Mouse (Mus musculus) urinary bladder, postnatal 0 days (tissue): Measurements from ENCODE around the gene Rragd. TPM values are rescaled to one million over a fixed set of nuclear protein-coding genes. Genes with fewer than 3 reads are reported as not detected.

ENCODE experiments used
- polyA plus RNA-seq: library from polyadenylated mRNA; unstranded; fragments of >200 nt; fragmentation: Nextera tagmentation; extraction: Ambion mirVana; gene quantifications from 2 replicates; pipeline ENCODE4 v1.2.1, GENCODE M21; 2015

The Rragd gene
- 1.2 and 1.5 TPM in 2 replicates for polyA plus RNA-seq

GRCm38 (mm10) chr4:32982716-32983175, at the start of gene Rragd:
Gene Rragd, plus strand, starts transcription at chr4:32983037.

GRCm38 (mm10) chr4:32950356-32951034, 32.3 kb upstream of the Rragd start, which contains the start of gene Ankrd6:
Gene Ankrd6, minus strand, starts transcription at chr4:32950841.

GRCm38 (mm10) chr4:33031195-33031960, 48.5 kb downstream of the Rragd start, which contains the start of gene Ube2j1:
Gene Ube2j1, plus strand, starts transcription at chr4:33031416.

GRCm38 (mm10) chr4:33062981-33063380, 80.1 kb downstream of the Rragd start, which contains the start of gene Gabrr2:
Gene Gabrr2, plus strand, starts transcription at chr4:33062999.

Other genes starting within 250 kb of the Rragd start
- 82.0 and 83.3 TPM in 2 replicates for gene Lyrm2, start 182.8 kb upstream of the Rragd start, polyA plus RNA-seq
- 0.52 and 0.63 TPM in 2 replicates for gene Ankrd6, start 32.2 kb upstream of the Rragd start, polyA plus RNA-seq
- gene Ube2j1, start 48.4 kb downstream of the Rragd start, polyA plus RNA-seq = 40.0 and 53.3 TPM in 2 replicates
- gene Gabrr2, start 80.0 kb downstream of the Rragd start, polyA plus RNA-seq = 0.16 TPM in 1 of 2 replicates, not detected in the other
- gene Gabrr1, start 149.5 kb downstream of the Rragd start, polyA plus RNA-seq = not detected in 2 replicates
- 0.63 and 0.97 TPM in 2 replicates for gene Pm20d2, start 206.7 kb downstream of the Rragd start, polyA plus RNA-seq
- gene Srsf12, start 226.0 kb downstream of the Rragd start, polyA plus RNA-seq = 0.21 and 0.52 TPM in 2 replicates